Mouse (Mus musculus) liver, embryonic 11.5 days (tissue): ENCODE data around the gene Aldh1a2. TPM values are rescaled to one million over a fixed set of nuclear protein-coding genes. Genes with fewer than 3 reads are reported as not detected.

Source experiments
- ATAC-seq: fragments of 200-750 bp; cut with Nextera tagmentation; replicated peaks from 2 replicates; pipeline ENCODE4 v1.8.0; 2017; ENCODE audit warnings: moderate number of reproducible peaks, mild to moderate bottlenecking, moderate TSS enrichment, moderate library complexity; ENCODE audit not compliant: low FRiP score
- DNase-seq: peaks from one replicate; pipeline ENCODE4 v3.0.0-alpha.2; 2017; ENCODE audit warnings: low spot score
- H3K27ac ChIP-seq: fragments of 300-500 bp; sonication (generic); 2 replicates; pipeline ENCODE4 v1.5.1; 2014; ENCODE audit warnings: mild to moderate bottlenecking, low read depth, low read length, control low read depth
- H3K27me3 ChIP-seq: fragments of 300-500 bp; sonication (generic); replicated peaks from 2 replicates; pipeline ENCODE4 v1.6.1; 2014; ENCODE audit warnings: low read length, mixed read lengths; ENCODE audit not compliant: control insufficient read depth, insufficient read depth
- H3K36me3 ChIP-seq: fragments of 300-500 bp; sonication (generic); 2 replicates; pipeline ENCODE4 v1.6.1; 2014; ENCODE audit warnings: mild to moderate bottlenecking, low read length, moderate library complexity, mixed read lengths; ENCODE audit not compliant: control insufficient read depth, insufficient read depth
- H3K4me1 ChIP-seq: fragments of 300-500 bp; sonication (generic); replicated peaks from 2 replicates; pipeline ENCODE4 v1.6.1; 2014; ENCODE audit warnings: low read length, mixed read lengths; ENCODE audit not compliant: control insufficient read depth, insufficient read depth
- H3K4me2 ChIP-seq: fragments of 300-500 bp; sonication (generic); 2 replicates; pipeline ENCODE4 v1.6.1; 2014; ENCODE audit warnings: mild to moderate bottlenecking, control low read depth, moderate library complexity
- H3K4me3 ChIP-seq: fragments of 300-500 bp; sonication (generic); 2 replicates; pipeline ENCODE4 v1.5.1; 2014; ENCODE audit warnings: low read depth, low read length, control low read depth
- H3K9ac ChIP-seq: fragments of 300-500 bp; sonication (generic); 2 replicates; pipeline ENCODE4 v1.6.1; 2014; ENCODE audit warnings: low read depth, low read length, control low read depth
- H3K9me3 ChIP-seq: fragments of 300-500 bp; sonication (generic); 2 replicates; pipeline ENCODE4 v1.6.1; 2016; ENCODE audit warnings: low read length, inconsistent platforms, mixed read lengths; ENCODE audit not compliant: control insufficient read depth
- WGBS: fragments of 180-500 bp; shearing (Covaris S2); extraction: QIAGEN DNeasy Blood & Tissue Kit; methylation state at CpG from one replicate; pipeline ENCODE4 v1.1.7; 2014; 5-methylcytosine and 5-hydroxymethylcytosine counted together
- polyA plus RNA-seq: library from polyadenylated mRNA; unstranded; fragments of >200 nt; fragmentation: Nextera tagmentation; extraction: Ambion mirVana; gene quantifications from 2 replicates; pipeline ENCODE4 v1.2.1, GENCODE M21; 2014

Aldh1a2 gene
- polyA plus RNA-seq, 1 experiment from 2014 or later, result 19.6 TPM

- DNase-seq (no peak), ATAC-seq (no peak)
- Histone ChIP-seq H3K4me2 (no peak overlapping the region), H3K4me3 (no peak overlapping the region), H3K27me3 (peaks cover 10% of the 10 kb centered on the region), H3K27ac (no peak overlapping the region), H3K36me3 (no peaks in the 10 kb centered on the region), H3K9ac (no peak overlapping the region), H3K4me1 (0 out of 2 replicates have a peak, but pooled peaks cover 2% of the 10 kb centered on the region), H3K9me3 (no peaks in the 10 kb centered on the region)
- 56% methylated on average over 3 of the region's 3 CpGs for whole genome bisulfite sequencing
Observed at GRCm38 (mm10) chr9:71209299-71209698, 6.3 kb upstream of the Aldh1a2 start.

- no peak for ATAC-seq
- Histone ChIP-seq H3K4me2 (no peak overlapping the region), H3K9ac (no peak overlapping the region), H3K4me3 (no peak overlapping the region), H3K36me3 (no peaks in the 10 kb centered on the region), H3K4me1 (peaks cover 3% of the 10 kb centered on the region), H3K27ac (no peak overlapping the region), H3K27me3 (peaks cover 26% of the 10 kb centered on the region), H3K9me3 (no peaks in the 10 kb centered on the region)
- WGBS, result 12% methylated on average over 2 of the region's 2 CpGs
- no peak for DNase-seq
Observed at GRCm38 (mm10) chr9:71210870-71211269, 4.7 kb upstream of the Aldh1a2 start.

- 14% methylated on average over 4 of the region's 4 CpGs for WGBS
- DNase-seq, result no peak
- no peak for ATAC-seq
- Histone ChIP-seq H3K4me2 (no peak overlapping the region), H3K27me3 (peaks cover 44% of the 10 kb centered on the region), H3K4me1 (peaks cover 8% of the 10 kb centered on the region), H3K27ac (no peak overlapping the region), H3K9me3 (no peaks in the 10 kb centered on the region), H3K36me3 (no peaks in the 10 kb centered on the region), H3K9ac (no peak overlapping the region), H3K4me3 (no peak overlapping the region)
Observed at GRCm38 (mm10) chr9:71213636-71214035, 2.0 kb upstream of the Aldh1a2 start.

- H3K4me2 ChIP-seq, result peak overlapping the region; percentile 74
- peak overlapping the region; percentile 46 for H3K4me3 ChIP-seq
- H3K27ac ChIP-seq, result no peak overlapping the region
- no peaks in the 10 kb centered on the region for H3K36me3 ChIP-seq
- DNase-seq (peak; percentile 54), ATAC-seq (no peak)
- WGBS, result 1% methylated on average over 57 of the region's 57 CpGs
- peaks cover 56% of the 10 kb centered on the region for H3K27me3 ChIP-seq
- no peak overlapping the region for H3K9ac ChIP-seq
- H3K4me1 ChIP-seq, result peaks cover 8% of the 10 kb centered on the region
- no peaks in the 10 kb centered on the region for H3K9me3 ChIP-seq
Observed at GRCm38 (mm10) chr9:71216036-71216995, 727 bp downstream of the Aldh1a2 start.

- no peak for ATAC-seq
- 6% methylated on average over 20 of the region's 20 CpGs for WGBS
- Histone ChIP-seq H3K27me3 (peaks cover 55% of the 10 kb centered on the region), H3K4me1 (peaks cover 8% of the 10 kb centered on the region), H3K9me3 (no peaks in the 10 kb centered on the region), H3K36me3 (no peaks in the 10 kb centered on the region), H3K4me3 (no peak overlapping the region; the same call in 1 of the 2 replicates), H3K4me2 (no peak overlapping the region; the same call in 1 of the 2 replicates), H3K9ac (no peak overlapping the region), H3K27ac (no peak overlapping the region)
- no peak for DNase-seq
Observed at GRCm38 (mm10) chr9:71216996-71217792, 1.6 kb downstream of the Aldh1a2 start.

GRCm38 (mm10) chr9:71217793-71218095 lies 2.2 kb downstream of the Aldh1a2 start:
- ATAC-seq (no peak), DNase-seq (no peak)
- H3K9me3 ChIP-seq, result no peaks in the 10 kb centered on the region
- peaks cover 8% of the 10 kb centered on the region for H3K4me1 ChIP-seq
- WGBS, result 26% methylated on average over 5 of the region's 5 CpGs
- H3K27ac ChIP-seq, result no peak overlapping the region
- no peak overlapping the region for H3K4me2 ChIP-seq
- no peak overlapping the region for H3K4me3 ChIP-seq
- H3K36me3 ChIP-seq, result no peaks in the 10 kb centered on the region
- H3K9ac ChIP-seq, result no peak overlapping the region
- H3K27me3 ChIP-seq, result peaks cover 54% of the 10 kb centered on the region

- 62% methylated on average over 4 of the region's 4 CpGs for WGBS
- DNase-seq (no peak), ATAC-seq (no peak)
- no peaks in the 10 kb centered on the region for H3K9me3 ChIP-seq
- H3K4me3 ChIP-seq, result no peak overlapping the region
- H3K9ac ChIP-seq, result no peak overlapping the region
- H3K36me3 ChIP-seq, result no peaks in the 10 kb centered on the region
- H3K4me2 ChIP-seq, result no peak overlapping the region
- H3K27ac ChIP-seq, result no peak overlapping the region
- H3K4me1 ChIP-seq, result peaks cover 6% of the 10 kb centered on the region
- peaks cover 48% of the 10 kb centered on the region for H3K27me3 ChIP-seq
Observed at GRCm38 (mm10) chr9:71219161-71219560, 3.6 kb downstream of the Aldh1a2 start.

GRCm38 (mm10) chr9:71220401-71220800 lies 4.8 kb downstream of the Aldh1a2 start:
- Histone ChIP-seq H3K36me3 (no peaks in the 10 kb centered on the region), H3K4me2 (no peak overlapping the region), H3K9me3 (no peaks in the 10 kb centered on the region), H3K27me3 (peaks cover 35% of the 10 kb centered on the region), H3K27ac (no peak overlapping the region), H3K4me3 (no peak overlapping the region), H3K9ac (no peak overlapping the region), H3K4me1 (peaks cover 6% of the 10 kb centered on the region)
- ATAC-seq, result no peak
- 27% methylated on average over 2 of the region's 2 CpGs for WGBS
- no peak for DNase-seq
